Mouse (Mus musculus) adrenal gland (tissue): ENCODE data around the gene Col4a1.

Experiments used
- intact Hi-C: fragments of 180-260 bp; cut with DNase I; formaldehyde crosslinking; loops from one replicate; pipeline ENCODE4 v1.15.1; 2025
- long read RNA-seq, 2 experiments: library from polyadenylated mRNA; unstranded; transcript quantifications; one replicate each; pipeline ENCODE4 v2.0.0; 2020; ENCODE audit warnings: borderline replicate concordance in 1 of 2; ENCODE audit not compliant: insufficient replicate concordance in 1 of 2

The Col4a1 gene
- long read RNA-seq, experiment 1, full-length matches to known transcripts, result 2 of 23 reads
- long read RNA-seq, experiment 1, partial matches to known transcripts, result 18 of 23 reads
- long read RNA-seq, experiment 1, other reads (novel, unspliced or antisense), result 3 of 23 reads
- long read RNA-seq, experiment 2, partial matches to known transcripts, result 45 of 55 reads
- long read RNA-seq, experiment 2, other reads (novel, unspliced or antisense), result 10 of 55 reads

DNA sequence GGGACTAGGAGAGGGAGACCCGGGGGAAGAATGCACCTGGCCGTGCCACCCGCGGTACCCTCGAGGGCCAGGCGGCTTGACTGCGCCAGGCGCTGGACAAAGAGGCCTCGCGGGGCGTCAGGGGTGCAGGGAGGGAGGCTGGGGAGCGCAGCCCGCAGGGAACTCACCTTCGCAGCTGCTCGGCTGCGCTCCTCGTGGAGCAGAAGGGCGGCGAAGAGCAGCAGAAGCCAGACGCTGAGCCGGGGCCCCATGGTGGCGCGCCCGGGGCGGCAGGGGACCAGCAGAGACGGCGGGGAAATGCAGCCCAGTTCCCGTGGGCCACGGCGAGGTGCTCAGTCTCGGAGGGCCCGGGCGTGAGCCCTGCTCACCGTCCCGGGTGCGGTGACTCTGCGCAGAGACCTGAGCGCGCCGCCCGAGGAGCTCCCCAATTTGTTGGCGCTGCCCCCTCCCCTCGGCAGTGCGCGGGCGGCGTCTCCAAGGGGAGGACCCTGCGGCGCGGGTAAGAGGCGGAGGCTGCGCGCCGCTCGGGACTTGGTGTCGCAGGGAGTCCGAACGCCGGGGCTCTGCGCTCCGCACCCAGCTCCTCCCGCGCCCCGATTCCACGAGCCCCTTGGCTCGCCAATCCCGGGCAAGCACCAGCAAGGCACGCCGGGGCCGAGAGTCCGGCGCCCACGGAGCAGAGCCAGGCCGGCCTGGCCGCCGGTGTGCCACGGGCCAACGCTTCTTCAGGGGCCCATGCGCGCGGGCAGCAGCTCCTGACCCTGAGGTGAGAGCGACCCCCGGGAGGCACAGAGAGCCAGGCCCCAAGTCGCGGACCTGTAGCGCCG, at the start of gene Col4a1, which contains the start of gene Col4a2:
Gene Col4a1, minus strand, starts transcription at position 478 of the 827 bp plus-strand sequence.
Gene Col4a2, plus strand, starts transcription at position 457 of the 827 bp plus-strand sequence.
- intact Hi-C loops, result loop anchor here (2.0 kb wide), 1 partner anchor 58 kb away; no protein-coding TSS in a partner anchor

GRCm38 (mm10) chr8:11361546-11362277, 49.1 kb upstream of the Col4a1 start:
- intact Hi-C loops, result no loop called here

GRCm38 (mm10) chr8:11359846-11360245, 47.2 kb upstream of the Col4a1 start:
- intact Hi-C loops, result no loop called here

GRCm38 (mm10) chr8:11357921-11358436, 45.4 kb upstream of the Col4a1 start:
- intact Hi-C loops, result no loop called here

GRCm38 (mm10) chr8:11356776-11357175, 44.1 kb upstream of the Col4a1 start:
- intact Hi-C loops, result no loop called here

DNA sequence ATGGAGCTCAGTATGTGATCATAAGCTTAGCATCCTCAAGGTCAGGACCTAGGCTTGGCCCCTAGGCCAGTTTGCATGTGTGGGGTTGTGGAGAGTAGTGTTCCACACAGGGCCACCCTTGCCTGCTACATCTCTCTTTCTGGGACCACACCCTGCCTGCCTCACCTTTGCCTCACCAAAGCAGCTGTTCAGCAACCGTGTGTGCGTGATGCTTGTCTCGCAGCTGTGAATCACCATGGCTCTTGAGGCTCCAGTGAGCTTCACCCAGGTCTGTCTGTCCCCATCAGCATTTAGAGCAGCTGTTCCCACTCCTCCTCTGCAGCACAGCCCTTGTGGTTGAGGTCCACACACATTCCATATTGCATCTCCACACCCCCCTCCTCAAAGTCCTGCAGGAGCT, 43.3 kb upstream of the Col4a1 start:
- intact Hi-C loops, result no loop called here

DNA sequence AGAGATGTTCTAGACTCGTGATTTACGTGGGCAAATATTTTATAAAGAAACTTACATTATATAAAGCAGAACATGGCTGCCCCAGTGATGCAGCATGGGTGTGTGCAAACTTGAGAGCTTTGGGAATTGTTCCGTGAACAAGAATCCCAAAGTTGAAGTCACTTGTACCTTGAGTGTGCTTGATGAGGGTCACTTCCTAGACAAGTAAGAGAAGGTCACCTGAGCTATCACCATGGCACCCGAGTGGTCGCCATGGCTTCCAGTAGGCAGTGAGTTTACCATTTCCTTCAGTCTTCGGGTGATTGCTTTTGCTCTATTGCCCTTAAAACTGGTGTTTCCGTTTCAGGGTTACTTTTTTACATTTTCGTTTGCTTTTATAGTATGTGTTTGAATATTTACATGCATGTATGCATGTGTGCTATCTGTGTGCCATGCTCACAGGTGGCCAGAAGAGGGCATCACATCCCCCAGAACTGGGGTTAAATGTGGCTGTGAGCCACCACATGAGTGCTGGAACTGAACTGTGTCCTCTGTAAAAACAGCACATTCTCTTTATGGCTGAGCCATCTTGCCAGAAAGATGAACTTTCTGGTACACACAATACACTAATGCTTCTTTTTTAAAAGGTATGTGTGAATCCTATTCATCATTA, 42.3 kb upstream of the Col4a1 start:
- intact Hi-C loops, result no loop called here

GRCm38 (mm10) chr8:11352514-11352913, 39.9 kb upstream of the Col4a1 start:
- intact Hi-C loops, result no loop called here

- intact Hi-C loops, result no loop called here
Observed at GRCm38 (mm10) chr8:11351355-11351754, 38.7 kb upstream of the Col4a1 start.

GRCm38 (mm10) chr8:11348622-11349021, 36.0 kb upstream of the Col4a1 start:
- intact Hi-C loops, result no loop called here

GRCm38 (mm10) chr8:11347699-11348098, 35.1 kb upstream of the Col4a1 start:
- intact Hi-C loops, result no loop called here

DNA sequence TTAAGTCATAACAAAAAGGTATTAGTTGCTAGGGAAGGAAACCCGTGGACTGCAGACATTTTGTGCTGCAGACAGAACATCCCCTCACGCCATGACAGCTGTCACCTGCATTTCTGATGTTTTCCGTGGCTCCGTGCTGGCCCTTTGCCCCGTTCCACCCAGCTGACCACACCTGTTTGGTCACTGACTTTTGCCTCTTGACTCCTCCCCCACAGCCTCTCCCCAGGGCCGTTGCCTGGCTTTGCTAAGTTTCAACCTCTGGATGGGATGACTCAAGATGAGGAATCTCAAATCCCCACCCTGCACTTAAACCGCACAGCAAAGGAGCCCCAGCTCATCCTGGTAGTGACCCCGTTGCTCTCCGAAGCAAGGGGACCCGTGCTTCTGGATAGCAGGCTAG, 33.6 kb upstream of the Col4a1 start:
- intact Hi-C loops, result no loop called here

DNA sequence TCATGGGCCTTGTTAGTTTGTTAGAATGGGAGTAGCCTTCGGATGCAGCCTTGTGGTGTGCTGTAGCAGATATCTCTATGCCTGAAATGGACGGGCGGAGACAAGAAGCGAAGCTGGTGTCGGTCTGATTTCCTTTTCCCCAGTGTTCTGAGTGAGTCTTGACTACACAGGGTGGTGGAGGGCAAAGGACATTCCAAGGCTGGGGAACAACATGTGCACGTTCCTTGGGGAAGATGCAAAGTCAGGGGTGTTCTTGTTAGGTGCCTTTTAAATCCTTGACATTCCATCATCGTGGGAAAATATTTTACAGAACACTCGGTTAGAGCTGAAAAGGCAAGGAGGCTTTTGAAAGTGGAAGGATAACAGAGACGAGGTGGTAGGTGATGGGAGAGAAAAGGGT, 31.8 kb upstream of the Col4a1 start:
- intact Hi-C loops, result no loop called here

DNA sequence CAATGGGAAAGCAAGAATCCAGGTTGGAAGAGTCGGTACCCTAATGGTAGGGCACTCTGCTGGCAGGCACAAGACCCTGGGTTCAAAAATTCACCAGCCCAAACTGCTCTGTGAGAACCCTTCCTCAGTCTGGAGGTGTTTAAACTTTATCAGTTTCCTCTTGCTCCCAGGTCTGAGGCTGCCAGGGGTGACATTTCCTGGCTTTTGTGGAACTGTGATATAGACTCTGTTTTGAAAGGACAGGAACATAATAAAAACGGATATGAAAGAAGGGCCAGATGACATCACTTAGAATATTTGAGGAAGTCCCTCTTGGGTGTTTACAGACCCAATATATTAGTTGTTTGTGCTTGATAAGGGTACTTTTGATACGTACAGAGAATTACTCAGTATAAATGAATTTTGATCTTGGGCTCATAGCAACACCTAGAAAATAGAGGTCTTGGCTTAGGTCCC, 28.5 kb upstream of the Col4a1 start:
- intact Hi-C loops, result no loop called here

GRCm38 (mm10) chr8:11340310-11341110, 27.9 kb upstream of the Col4a1 start:
- intact Hi-C loops, result no loop called here

- intact Hi-C loops, result no loop called here
Observed at GRCm38 (mm10) chr8:11338507-11338906, 25.9 kb upstream of the Col4a1 start.

DNA sequence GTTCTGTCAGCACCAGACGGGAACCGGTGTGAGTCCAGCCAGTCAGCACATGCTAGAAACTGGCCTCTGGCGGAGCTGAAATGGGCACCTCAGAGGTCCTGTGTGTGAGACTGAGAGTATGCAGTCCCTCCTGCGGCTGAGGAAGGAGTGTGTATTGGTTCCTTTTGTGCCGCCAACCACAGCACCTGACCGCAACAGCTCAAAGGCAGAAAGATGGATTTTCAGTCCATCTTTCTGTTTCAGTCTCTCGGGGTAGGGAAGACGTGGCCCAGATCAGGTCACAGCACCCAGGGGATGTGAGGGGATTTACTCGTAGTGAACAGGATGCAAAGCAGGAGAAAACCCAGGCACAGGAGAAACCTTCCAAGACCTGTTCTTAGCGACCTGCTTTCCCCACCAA, 25.0 kb upstream of the Col4a1 start:
- intact Hi-C loops, result no loop called here

DNA sequence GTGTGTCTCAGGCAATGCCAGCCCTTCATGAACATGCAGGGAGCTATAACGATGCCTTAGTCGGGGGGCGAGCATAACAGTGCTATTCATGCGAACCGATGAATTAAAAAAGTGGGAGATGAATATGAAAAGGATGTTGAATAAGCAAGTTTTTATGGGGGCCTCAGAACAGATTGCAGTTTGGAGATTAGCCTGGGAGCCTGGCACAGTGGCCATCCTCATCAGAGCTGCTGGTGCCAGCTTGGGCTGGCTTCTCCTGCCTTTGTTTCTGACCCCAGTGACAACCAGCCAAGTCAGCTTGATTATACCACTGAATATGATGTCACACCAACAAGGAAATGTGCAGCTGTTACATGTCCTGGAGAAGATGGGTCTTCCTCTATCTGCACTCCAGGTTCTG, 23.7 kb upstream of the Col4a1 start:
- intact Hi-C loops, result no loop called here

- intact Hi-C loops, result no loop called here
Observed at GRCm38 (mm10) chr8:11335238-11335637, 22.6 kb upstream of the Col4a1 start.

DNA sequence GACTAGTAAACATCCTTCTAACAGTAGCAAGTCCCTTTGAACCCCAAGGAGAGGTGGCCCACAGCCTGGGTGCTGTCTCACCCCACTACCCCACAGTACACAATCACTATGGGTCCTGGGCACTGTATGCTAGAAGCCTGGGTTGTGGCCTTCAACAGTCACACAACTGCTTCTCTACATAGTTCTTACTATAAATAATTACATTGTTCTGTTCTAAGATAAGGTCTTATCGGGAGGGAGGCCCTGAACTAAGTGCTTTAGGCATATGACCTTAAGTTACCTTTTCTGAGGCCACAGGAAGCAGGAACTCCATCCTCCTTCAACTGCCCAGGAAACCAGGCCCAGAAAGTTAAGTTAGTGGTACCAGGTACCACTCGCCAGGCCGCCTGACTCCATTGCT, 21.9 kb upstream of the Col4a1 start:
- intact Hi-C loops, result no loop called here
